Mouse (Mus musculus) stomach, embryonic 16.5 days (tissue): ENCODE measurements around the gene Pxylp1. TPM values are rescaled to one million over a fixed set of nuclear protein-coding genes. Genes with fewer than 3 reads are reported as not detected.

ENCODE experiments used
- ATAC-seq: fragments of 200-750 bp; cut with Nextera tagmentation; 2 replicates; pipeline ENCODE4 v1.8.0; 2017; ENCODE audit warnings: moderate number of reproducible peaks, moderate TSS enrichment; ENCODE audit not compliant: insufficient read depth, low FRiP score
- H3K27ac ChIP-seq: fragments of 300-500 bp; sonication (generic); 2 replicates; pipeline ENCODE4 v1.5.1; 2014; ENCODE audit warnings: low read length
- H3K27me3 ChIP-seq: fragments of 300-500 bp; sonication (generic); 2 replicates; pipeline ENCODE4 v1.6.1; 2014; ENCODE audit warnings: low read length, control low read depth, mixed read lengths; ENCODE audit not compliant: control insufficient read depth, insufficient read depth
- H3K36me3 ChIP-seq: fragments of 300-500 bp; sonication (generic); 2 replicates; pipeline ENCODE4 v1.6.1; 2014; ENCODE audit warnings: low read length; ENCODE audit not compliant: control insufficient read depth, insufficient read depth
- H3K4me1 ChIP-seq: fragments of 300-500 bp; sonication (generic); 2 replicates; pipeline ENCODE4 v1.6.1; 2014; ENCODE audit warnings: low read length, control low read depth, mixed read lengths; ENCODE audit not compliant: control insufficient read depth, insufficient read depth
- H3K4me2 ChIP-seq: fragments of 300-500 bp; sonication (generic); 2 replicates; pipeline ENCODE4 v1.6.1; 2014; ENCODE audit warnings: low read depth, low read length, mixed read lengths
- H3K4me3 ChIP-seq: fragments of 300-500 bp; sonication (generic); replicated peaks from 2 replicates; pipeline ENCODE4 v1.5.1; 2014; ENCODE audit warnings: mild to moderate bottlenecking, low read length
- H3K9ac ChIP-seq: fragments of 300-500 bp; sonication (generic); 2 replicates; pipeline ENCODE4 v1.6.1; 2014; ENCODE audit warnings: low read length
- H3K9me3 ChIP-seq: fragments of 300-500 bp; sonication (generic); replicated peaks from 2 replicates; pipeline ENCODE4 v1.6.1; 2016; ENCODE audit warnings: low read length, control low read depth; ENCODE audit not compliant: control insufficient read depth
- WGBS: fragments of 180-500 bp; shearing (Covaris S2); extraction: QIAGEN DNeasy Blood & Tissue Kit; methylation state at CpG from one replicate; pipeline ENCODE4 v1.1.7; 2014; 5-methylcytosine and 5-hydroxymethylcytosine counted together
- polyA plus RNA-seq: library from polyadenylated mRNA; unstranded; fragments of >200 nt; fragmentation: Nextera tagmentation; extraction: Ambion mirVana; gene quantifications from 2 replicates; pipeline ENCODE4 v1.2.1, GENCODE M21; 2015

Gene Pxylp1
- polyA plus RNA-seq, 1 experiment from 2014 or later, result 28.9 TPM

DNA sequence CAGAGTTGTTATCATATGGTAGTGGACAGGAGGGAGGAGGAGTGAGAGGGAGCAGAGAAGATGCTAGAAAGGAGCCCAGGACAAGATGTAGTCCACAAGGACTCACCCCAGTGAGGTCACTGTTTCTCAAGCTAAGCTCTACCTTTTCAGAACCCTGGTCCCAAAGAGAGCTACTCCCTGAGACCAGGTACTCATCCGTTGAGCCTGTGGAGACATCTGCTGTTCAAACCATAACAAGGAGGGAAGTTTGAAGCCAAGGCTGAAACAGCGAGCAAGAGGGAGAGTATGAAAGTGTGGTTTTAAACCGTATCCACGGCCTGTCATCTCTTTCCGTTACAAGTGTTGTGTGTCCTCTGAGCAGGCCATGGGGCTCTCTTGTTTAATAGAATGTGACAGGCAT is 22.9 kb downstream of the Pxylp1 start:
- no peak for ATAC-seq
- H3K4me3 ChIP-seq, result no peak overlapping the region
- peaks cover 3% of the 10 kb centered on the region; the same call in 1 of the 2 replicates for H3K4me1 ChIP-seq
- no peak overlapping the region for H3K27ac ChIP-seq
- no peaks in the 10 kb centered on the region for H3K27me3 ChIP-seq
- no peak overlapping the region for H3K4me2 ChIP-seq
- H3K9me3 ChIP-seq, result 0 out of 2 replicates have a peak, but pooled peaks cover 4% of the 10 kb centered on the region
- 91% methylated on average over 5 of the region's 5 CpGs for WGBS
- H3K36me3 ChIP-seq, result no peaks in the 10 kb centered on the region
- no peak overlapping the region for H3K9ac ChIP-seq

DNA sequence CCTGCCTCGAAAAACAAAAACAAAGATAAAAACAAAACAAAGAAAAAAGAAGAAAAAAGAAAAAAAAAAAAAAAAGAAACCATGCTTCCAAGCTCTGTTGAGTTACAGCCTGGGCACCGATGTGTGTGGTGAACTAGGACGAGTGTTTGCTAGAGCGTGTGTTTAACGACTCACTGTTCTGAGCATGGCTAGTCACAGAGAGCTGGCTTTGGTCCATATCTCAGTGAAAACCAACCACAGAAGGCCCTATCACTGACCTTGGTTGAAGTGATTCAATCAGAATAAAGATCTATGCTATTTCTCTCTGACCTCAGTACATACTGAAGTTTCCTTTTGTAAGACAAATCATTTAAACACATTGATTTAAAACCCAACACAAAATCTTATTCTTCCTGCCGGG is 23.9 kb downstream of the Pxylp1 start:
- H3K27ac ChIP-seq, result no peak overlapping the region
- H3K9ac ChIP-seq, result no peak overlapping the region
- ATAC-seq, result no peak

DNA sequence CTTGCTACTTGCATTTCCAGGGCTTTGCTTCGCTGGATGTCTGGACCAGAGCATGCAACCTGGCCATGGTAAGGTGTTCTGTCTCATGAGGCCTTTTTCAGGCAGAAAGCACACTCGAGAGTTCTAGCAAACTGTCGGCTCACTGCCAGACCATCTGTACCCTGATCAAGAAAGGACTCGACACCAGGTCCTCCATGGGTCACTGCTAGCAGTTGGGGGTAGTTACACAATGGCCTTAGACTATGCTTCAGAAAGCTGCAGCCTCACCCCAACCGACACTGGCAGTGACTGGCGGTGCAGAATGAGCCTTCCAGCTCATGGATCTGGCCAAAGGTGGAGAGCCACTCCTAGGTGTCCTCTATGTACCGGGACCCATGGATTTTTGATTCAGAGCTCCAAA is 25.3 kb downstream of the Pxylp1 start:
- Histone ChIP-seq H3K27me3 (no peaks in the 10 kb centered on the region), H3K4me2 (no peak overlapping the region), H3K36me3 (no peaks in the 10 kb centered on the region), H3K9me3 (0 out of 2 replicates have a peak, but pooled peaks cover 4% of the 10 kb centered on the region), H3K4me1 (peaks cover 3% of the 10 kb centered on the region; the same call in 1 of the 2 replicates), H3K9ac (no peak overlapping the region), H3K27ac (no peak overlapping the region), H3K4me3 (no peak overlapping the region)
- ATAC-seq, result no peak
- 68% methylated on average over 7 of the region's 7 CpGs for WGBS

More for the DNA sequence above, 23.9 kb downstream of the Pxylp1 start:
- Histone ChIP-seq H3K9me3 (0 out of 2 replicates have a peak, but pooled peaks cover 4% of the 10 kb centered on the region), H3K27me3 (no peaks in the 10 kb centered on the region), H3K4me3 (no peak overlapping the region), H3K4me2 (no peak overlapping the region), H3K4me1 (peaks cover 3% of the 10 kb centered on the region; the same call in 1 of the 2 replicates), H3K36me3 (no peaks in the 10 kb centered on the region)
- WGBS, result 73% methylated on average over 6 of the region's 6 CpGs

DNA sequence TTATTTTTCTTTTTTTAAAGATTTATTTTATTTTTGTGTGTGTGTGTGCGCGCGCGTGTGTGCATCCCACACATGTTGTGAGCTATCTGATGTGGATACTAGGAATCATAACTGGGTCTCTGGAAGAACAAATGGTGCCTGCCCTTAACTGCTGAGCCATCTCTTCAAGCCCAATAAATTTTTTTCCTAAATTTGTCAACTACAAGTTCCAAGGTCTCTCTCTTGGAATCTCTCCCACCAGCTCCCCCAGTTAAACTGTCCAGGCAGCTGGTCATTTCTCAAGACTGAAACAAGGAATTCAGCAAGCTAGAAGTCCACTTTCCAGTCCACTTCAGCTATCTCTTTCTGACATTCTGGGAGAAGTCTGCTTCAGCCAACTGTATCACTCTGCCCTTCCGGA is 26.3 kb downstream of the Pxylp1 start:
- H3K4me1 ChIP-seq, result peaks cover 3% of the 10 kb centered on the region; the same call in 1 of the 2 replicates
- 96% methylated on average over 5 of the region's 5 CpGs for WGBS
- H3K4me2 ChIP-seq, result no peak overlapping the region
- no peak overlapping the region for H3K27ac ChIP-seq
- no peak overlapping the region for H3K4me3 ChIP-seq
- no peaks in the 10 kb centered on the region for H3K27me3 ChIP-seq
- 0 out of 2 replicates have a peak, but pooled peaks cover 4% of the 10 kb centered on the region for H3K9me3 ChIP-seq
- no peak overlapping the region for H3K9ac ChIP-seq
- ATAC-seq, result no peak
- H3K36me3 ChIP-seq, result no peaks in the 10 kb centered on the region

DNA sequence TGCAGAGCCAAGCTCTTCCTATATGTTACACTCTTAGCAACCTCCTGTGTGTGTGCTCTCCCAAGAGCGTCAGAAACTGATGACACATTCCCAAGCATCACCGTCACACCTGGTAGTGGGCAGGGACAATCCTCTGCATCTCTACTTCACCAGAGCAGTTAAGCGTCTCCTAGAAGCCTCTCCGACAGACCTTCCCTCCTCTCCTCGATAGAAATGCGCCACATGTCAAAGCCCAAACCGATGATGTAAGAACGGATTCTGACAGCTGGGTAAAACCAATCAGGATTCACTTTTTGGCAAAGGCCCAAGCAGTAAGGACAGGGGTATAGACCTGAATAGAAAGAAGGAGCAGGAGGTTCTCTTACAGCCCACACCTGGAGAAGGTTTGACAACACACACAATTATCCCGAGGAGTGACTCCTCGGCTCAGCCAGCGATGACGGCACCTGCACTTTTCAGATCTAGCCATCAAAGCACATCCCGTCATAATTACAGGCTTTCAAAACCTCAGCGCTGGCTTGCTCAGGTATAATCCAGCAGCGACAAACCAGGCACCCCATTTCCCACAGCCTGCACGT is 26.9 kb downstream of the Pxylp1 start:
- peaks cover 6% of the 10 kb centered on the region; the same call in 1 of the 2 replicates for H3K4me1 ChIP-seq
- no peaks in the 10 kb centered on the region for H3K9me3 ChIP-seq
- H3K4me2 ChIP-seq, result no peak overlapping the region
- H3K9ac ChIP-seq, result no peak overlapping the region
- no peak overlapping the region for H3K27ac ChIP-seq
- no peak for ATAC-seq
- H3K4me3 ChIP-seq, result no peak overlapping the region
- 82% methylated on average over 16 of the region's 16 CpGs for WGBS
- H3K27me3 ChIP-seq, result no peaks in the 10 kb centered on the region
- no peaks in the 10 kb centered on the region for H3K36me3 ChIP-seq

DNA sequence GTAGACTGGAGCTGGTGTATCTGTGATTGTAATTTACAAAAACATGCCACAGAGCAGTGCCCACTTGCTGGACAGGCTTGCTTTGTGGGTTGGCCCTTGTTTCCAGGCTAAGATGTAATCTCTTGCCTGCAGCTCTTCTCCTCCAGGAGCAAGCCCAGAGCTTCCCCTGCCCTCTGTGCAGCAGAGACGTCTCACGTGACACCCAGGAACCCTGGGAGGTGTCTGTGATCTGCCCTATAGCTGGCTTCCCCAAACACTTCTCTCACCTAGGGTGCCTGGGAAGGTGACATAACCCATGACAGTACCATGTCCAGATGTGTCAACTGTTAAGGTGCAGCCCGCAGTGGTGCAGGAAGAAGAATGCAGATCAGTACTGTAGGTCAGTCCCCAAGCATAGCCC is 28.9 kb downstream of the Pxylp1 start:
- H3K27ac ChIP-seq, result no peak overlapping the region
- ATAC-seq, result no peak
- 0 out of 2 replicates have a peak, but pooled peaks cover 3% of the 10 kb centered on the region for H3K4me1 ChIP-seq
- H3K4me2 ChIP-seq, result no peak overlapping the region
- H3K9ac ChIP-seq, result no peak overlapping the region
- H3K9me3 ChIP-seq, result no peaks in the 10 kb centered on the region
- H3K4me3 ChIP-seq, result no peak overlapping the region
- WGBS, result 76% methylated on average over 3 of the region's 3 CpGs
- no peaks in the 10 kb centered on the region for H3K36me3 ChIP-seq
- no peaks in the 10 kb centered on the region for H3K27me3 ChIP-seq

DNA sequence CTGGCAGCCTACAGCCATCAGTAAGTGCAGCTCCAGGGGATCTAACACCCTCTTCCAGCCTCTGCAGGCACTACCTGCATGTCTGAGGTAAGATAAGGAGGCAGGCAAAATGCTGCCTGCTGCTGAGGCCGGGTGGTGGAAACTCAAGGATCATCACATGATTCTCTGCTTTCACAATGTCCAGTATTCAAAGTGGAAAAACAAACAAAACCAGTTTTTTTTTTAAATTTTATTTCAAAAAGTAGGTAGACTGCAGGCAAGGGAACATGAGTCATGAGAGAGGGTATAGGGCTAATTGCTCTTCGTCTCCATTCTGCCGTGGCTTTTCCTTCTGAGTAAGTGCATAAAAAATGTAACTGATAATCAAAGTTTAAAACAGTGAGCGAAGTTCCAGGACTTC is 29.6 kb downstream of the Pxylp1 start:
- WGBS, result 49% methylated on average over 4 of the region's 4 CpGs
- 0 out of 2 replicates have a peak, but pooled peaks have one; percentile 59 for ATAC-seq
- Histone ChIP-seq H3K4me3 (no peak overlapping the region), H3K9ac (no peak overlapping the region), H3K4me2 (no peak overlapping the region), H3K36me3 (no peaks in the 10 kb centered on the region), H3K4me1 (0 out of 2 replicates have a peak, but pooled peaks cover 3% of the 10 kb centered on the region), H3K27me3 (no peaks in the 10 kb centered on the region), H3K9me3 (no peaks in the 10 kb centered on the region), H3K27ac (0 out of 2 replicates have a peak overlapping the region, but pooled peaks have one; percentile 13)

DNA sequence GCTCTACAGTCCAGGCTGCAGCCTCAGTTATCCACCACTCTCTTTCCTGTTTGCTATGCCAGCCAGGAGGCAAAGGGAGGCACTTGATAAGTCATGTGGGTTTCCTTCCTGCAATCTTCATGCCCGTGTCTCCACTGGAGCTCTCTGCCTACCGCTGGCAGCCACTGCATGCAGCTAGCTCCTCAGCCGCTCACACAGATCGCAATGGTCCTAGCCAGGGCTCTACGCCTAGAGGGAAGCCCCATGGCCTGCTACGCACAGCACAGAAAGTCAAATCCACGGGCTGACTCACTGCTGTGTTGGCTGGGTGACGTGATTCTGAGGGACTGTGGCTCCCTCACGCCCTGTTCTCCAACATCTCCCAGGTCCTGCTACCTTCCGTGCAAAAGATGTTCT is 31.4 kb downstream of the Pxylp1 start:
- H3K9ac ChIP-seq, result no peak overlapping the region
- H3K4me1 ChIP-seq, result 0 out of 2 replicates have a peak, but pooled peaks cover 3% of the 10 kb centered on the region
- no peaks in the 10 kb centered on the region for H3K27me3 ChIP-seq
- H3K9me3 ChIP-seq, result no peaks in the 10 kb centered on the region
- ATAC-seq, result peak; percentile 33; the same call in 1 of the 2 replicates
- no peak overlapping the region for H3K4me3 ChIP-seq
- WGBS, result 69% methylated on average over 10 of the region's 10 CpGs
- H3K36me3 ChIP-seq, result no peaks in the 10 kb centered on the region
- no peak overlapping the region for H3K4me2 ChIP-seq
- H3K27ac ChIP-seq, result peak overlapping the region; percentile 64

DNA sequence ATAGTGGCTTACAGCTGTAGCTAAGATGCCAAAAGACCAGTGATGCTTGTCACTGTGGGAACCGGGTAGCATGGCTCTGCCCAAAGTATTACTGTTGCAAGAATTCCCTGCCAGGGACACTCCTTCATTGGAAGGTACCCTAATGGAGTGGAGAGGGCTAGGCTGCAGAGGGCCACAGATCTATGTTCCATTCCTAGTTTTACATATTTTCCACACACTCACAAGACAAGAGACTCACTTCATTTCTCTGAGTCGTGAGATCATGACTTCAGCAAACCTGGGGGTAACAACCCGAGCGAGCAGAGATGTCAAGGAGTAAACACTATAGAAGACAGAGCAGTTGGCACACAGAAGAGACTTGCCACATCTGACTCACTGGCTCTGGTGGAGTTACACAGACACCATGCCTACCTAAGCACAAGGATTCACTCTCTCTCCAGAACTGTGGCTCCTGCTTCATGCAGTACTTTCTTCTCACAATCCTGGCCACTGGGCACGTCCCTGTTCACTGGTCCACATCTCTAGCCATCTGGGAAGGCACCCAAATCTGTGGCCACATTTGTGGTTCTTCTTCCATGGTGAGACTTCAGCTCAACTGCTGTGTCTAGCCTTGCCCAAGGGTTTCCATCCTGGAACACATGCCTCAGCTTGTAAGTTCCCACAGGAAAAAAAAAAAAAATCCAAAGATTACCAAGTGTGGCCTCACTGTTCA is 31.9 kb downstream of the Pxylp1 start:
- H3K4me3 ChIP-seq, result no peak overlapping the region
- WGBS, result 76% methylated on average over 5 of the region's 5 CpGs
- H3K9ac ChIP-seq, result no peak overlapping the region
- H3K4me2 ChIP-seq, result no peak overlapping the region
- no peaks in the 10 kb centered on the region for H3K36me3 ChIP-seq
- H3K27ac ChIP-seq, result peak overlapping the region; percentile 64
- no peaks in the 10 kb centered on the region for H3K9me3 ChIP-seq
- H3K4me1 ChIP-seq, result 0 out of 2 replicates have a peak, but pooled peaks cover 3% of the 10 kb centered on the region
- ATAC-seq, result no peak
- H3K27me3 ChIP-seq, result no peaks in the 10 kb centered on the region
